30 mouse cellular contexts compared by ENCODE assay signal in the genomic region with DNA sequence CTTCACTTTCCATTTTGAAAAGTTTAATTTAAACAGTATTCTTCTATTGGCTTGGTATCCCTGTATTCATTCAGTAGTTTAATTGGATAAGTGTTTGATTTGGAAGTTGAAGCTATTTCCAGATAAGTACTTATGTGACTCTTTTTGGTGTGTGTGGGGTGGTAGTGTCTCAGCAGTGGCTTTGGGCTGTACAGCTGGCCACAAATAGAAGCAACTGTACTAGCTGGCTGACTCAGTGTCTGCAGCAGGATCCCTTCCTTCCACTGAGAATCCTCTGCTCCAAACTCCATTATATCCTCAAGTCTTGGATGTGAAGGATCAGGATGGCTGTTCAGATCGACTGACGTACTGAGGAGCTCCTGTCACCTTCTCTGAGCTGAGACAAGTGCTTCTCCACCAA.
"Had no signal": no experiment of that assay in that cellular context is flagged by ENCODE, and none has a peak within 500 bp of the region (broad histone marks: within the 10 kb centered on the region; RNA-seq: fewer than 3 reads in every experiment).

No protein-coding gene starts in this region.

- H3K9ac ChIP-seq: heart, embryonic 12.5 days; heart, embryonic 13.5 days; heart, embryonic 15.5 days; hindbrain, embryonic 12.5 days; hindbrain, embryonic 13.5 days; hindbrain, embryonic 14.5 days; hindbrain, embryonic 15.5 days; intestine, embryonic 15.5 days; kidney, embryonic 15.5 days had no signal

- H3K4me3 ChIP-seq: heart, embryonic 10.5 days; heart, embryonic 12.5 days; heart, embryonic 13.5 days; heart, embryonic 15.5 days; hindbrain, embryonic 10.5 days; hindbrain, embryonic 12.5 days; hindbrain, embryonic 13.5 days; hindbrain, embryonic 15.5 days; intestine, embryonic 15.5 days; kidney, embryonic 15.5 days; layer of hippocampus, adult 2 months had no signal

- ATAC-seq: hindbrain, embryonic 16.5 days; hindbrain, postnatal 0 days; inflammation-experienced regulatory T-cells, adult 6 months; intestine, embryonic 15.5 days; intestine, embryonic 16.5 days; intestine, postnatal 0 days had no signal

- H3K27ac ChIP-seq: heart, embryonic 10.5 days; heart, embryonic 13.5 days; heart, embryonic 15.5 days; hindbrain, embryonic 10.5 days; hindbrain, embryonic 12.5 days; hindbrain, embryonic 13.5 days; hindbrain, embryonic 14.5 days; hindbrain, embryonic 15.5 days; hindbrain, postnatal 0 days; intestine, embryonic 15.5 days; kidney, embryonic 15.5 days; kidney, postnatal 0 days; layer of hippocampus, adult 2 months had no signal

- H3K36me3 ChIP-seq: heart, embryonic 10.5 days; heart, embryonic 12.5 days; heart, embryonic 13.5 days; heart, embryonic 15.5 days; hindbrain, embryonic 10.5 days; hindbrain, embryonic 12.5 days; hindbrain, embryonic 13.5 days; hindbrain, embryonic 15.5 days; intestine, embryonic 15.5 days; kidney, embryonic 15.5 days had no signal

- H3K27me3 ChIP-seq: heart, embryonic 12.5 days; heart, embryonic 15.5 days; intestine, embryonic 15.5 days had no signal

- H3K4me2 ChIP-seq: heart, embryonic 11.5 days; heart, embryonic 12.5 days; heart, embryonic 13.5 days; heart, embryonic 15.5 days; hindbrain, embryonic 12.5 days; hindbrain, embryonic 13.5 days; hindbrain, embryonic 14.5 days; hindbrain, embryonic 15.5 days; intestine, embryonic 15.5 days; kidney, embryonic 15.5 days had no signal

- H3K9me3 ChIP-seq: heart, embryonic 10.5 days; heart, embryonic 12.5 days; heart, embryonic 13.5 days; heart, embryonic 15.5 days; hindbrain, embryonic 10.5 days; hindbrain, embryonic 12.5 days; hindbrain, embryonic 13.5 days; hindbrain, embryonic 15.5 days; intestine, embryonic 15.5 days; kidney, embryonic 15.5 days had no signal

- DNase-seq: heart, postnatal 10 days; heart, postnatal 14 days; heart, postnatal 36 days; heart, postnatal 4 days; kidney, adult 11 months; kidney, adult 18-20 months; kidney, adult 8-10 months; kidney, adult 9 months; kidney, postnatal 10 days; layer of hippocampus, adult 9-11 months; layer of hippocampus, postnatal 36 days had no signal

- H3K4me1 ChIP-seq: heart, embryonic 10.5 days; heart, embryonic 13.5 days; heart, embryonic 15.5 days; hindbrain, embryonic 10.5 days; hindbrain, embryonic 12.5 days; hindbrain, embryonic 13.5 days; hindbrain, embryonic 15.5 days; intestine, embryonic 15.5 days; kidney, embryonic 15.5 days had no signal
